8 mouse cellular contexts compared by ENCODE assay signal in the genomic region with DNA sequence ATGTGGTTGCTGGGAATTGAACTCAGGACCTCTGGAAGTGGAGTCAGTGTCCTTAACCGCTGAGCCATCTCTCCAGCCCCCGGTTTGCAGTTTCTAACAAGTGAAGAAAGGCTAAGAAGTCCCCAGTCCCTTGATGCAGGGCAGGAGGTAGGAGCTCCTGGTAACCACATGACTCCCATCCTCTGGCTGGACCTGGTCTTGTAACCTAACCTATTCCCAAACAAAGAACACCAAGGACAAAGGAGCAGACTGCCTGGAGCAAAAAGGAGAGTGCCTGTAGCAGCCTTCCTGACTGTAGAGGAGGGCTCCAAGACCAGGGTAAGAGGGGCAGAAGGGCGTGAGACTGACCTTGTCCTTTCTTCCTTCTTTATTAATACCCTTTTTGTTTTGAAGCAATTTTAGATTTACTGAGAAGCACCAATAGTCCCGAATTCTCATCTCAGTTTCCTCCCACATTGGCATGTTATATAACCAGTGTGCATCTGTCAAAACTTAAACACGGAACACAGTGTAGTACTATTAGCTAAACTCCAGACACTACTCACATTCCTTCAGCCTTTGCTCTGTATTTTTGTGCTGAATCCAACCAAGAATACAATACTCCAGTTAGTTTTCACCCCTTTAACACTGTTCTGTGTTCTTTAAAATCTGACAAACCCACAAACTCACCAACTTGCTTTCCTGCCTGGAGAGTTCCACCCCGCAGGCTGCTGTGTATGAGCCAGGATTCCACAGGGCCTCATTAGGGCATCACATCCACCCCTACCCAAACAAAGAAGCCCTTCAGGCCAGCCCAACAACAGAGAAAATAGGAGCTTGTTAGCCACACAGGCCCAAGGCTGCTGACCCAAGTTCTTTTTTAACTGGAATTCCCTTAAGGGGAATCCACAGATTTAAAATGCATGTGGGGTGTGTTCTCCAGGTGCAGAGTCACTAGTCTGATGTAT. TPM values are rescaled to one million over a fixed set of nuclear protein-coding genes. Genes with fewer than 3 reads are reported as not detected.
DNase-seq lines count a peak whose midpoint lies in the region; ATAC-seq and TF ChIP-seq lines count a peak whose summit lies in the region.

No protein-coding gene starts in this region.

- H3K9me3 ChIP-seq in kidney, postnatal 0 days (replicated peaks; ENCODE audit: low read length): no peaks in the 10 kb centered on the region
- no peaks in the 10 kb centered on the region for H3K9me3 ChIP-seq in embryonic facial prominence, embryonic 10.5 days
- H3K9me3 ChIP-seq in intestine, embryonic 16.5 days (ENCODE audit: control insufficient read depth, low read length): no peaks in the 10 kb centered on the region
- no peaks in the 10 kb centered on the region for H3K9me3 ChIP-seq in neural tube, embryonic 12.5 days

- TF ChIP-seq CTCF in kidney, postnatal 0 days (IDR thresholded peaks at IDR 0.05; ENCODE audit: low read depth): no peak
- TF ChIP-seq CTCF in lung, adult 2 months (IDR thresholded peaks at IDR 0.05; ENCODE audit: insufficient read depth, low read length): no peak

- peak overlapping the region; percentile 8; the same call in 1 of the 2 replicates for H3K27ac ChIP-seq in kidney, postnatal 0 days
- peak overlapping the region; percentile 87 for H3K27ac ChIP-seq in embryonic facial prominence, embryonic 10.5 days (replicated peaks)
- peak overlapping the region; percentile 31; the same call in 1 of the 2 replicates for H3K27ac ChIP-seq in intestine, embryonic 16.5 days (ENCODE audit: low read length)
- peak overlapping the region; percentile 42; the same call in 1 of the 2 replicates for H3K27ac ChIP-seq in neural tube, embryonic 12.5 days

- H3K4me2 ChIP-seq in kidney, postnatal 0 days (ENCODE audit: low read length): no peak overlapping the region
- no peak overlapping the region for H3K4me2 ChIP-seq in intestine, embryonic 16.5 days (ENCODE audit: low read depth, low read length)
- H3K4me2 ChIP-seq in neural tube, embryonic 12.5 days (replicated peaks): peak overlapping the region; percentile 4; the same call in 1 of the 2 replicates

- H3K27me3 ChIP-seq in kidney, postnatal 0 days (ENCODE audit: insufficient read depth, low read length): no peaks in the 10 kb centered on the region
- no peaks in the 10 kb centered on the region for H3K27me3 ChIP-seq in embryonic facial prominence, embryonic 10.5 days (replicated peaks; ENCODE audit: low read depth, poor library complexity, severe bottlenecking)
- no peaks in the 10 kb centered on the region for H3K27me3 ChIP-seq in intestine, embryonic 16.5 days (replicated peaks; ENCODE audit: control insufficient read depth, insufficient read depth, low read length)
- no peaks in the 10 kb centered on the region for H3K27me3 ChIP-seq in neural tube, embryonic 12.5 days (replicated peaks)

- WGBS in kidney, postnatal 0 days: 67% methylated on average over 6 of the region's 6 CpGs
- 43% methylated on average over 6 of the region's 6 CpGs for WGBS in embryonic facial prominence, embryonic 10.5 days
- WGBS in intestine, embryonic 16.5 days: 64% methylated on average over 6 of the region's 6 CpGs
- WGBS in neural tube, embryonic 12.5 days: 66% methylated on average over 6 of the region's 6 CpGs
- 81% methylated on average over 6 of the region's 6 CpGs for WGBS in lung, adult 2 months

- ATAC-seq in kidney, postnatal 0 days (replicated peaks; ENCODE audit: low FRiP score, low read depth): no peak
- ATAC-seq in intestine, embryonic 16.5 days: no peak
- ATAC-seq in neural tube, embryonic 12.5 days (ENCODE audit: low FRiP score, low read depth): peak; percentile 63; the same call in 1 of the 2 replicates
- no peak for ATAC-seq in erythroid progenitor cell, adult 5-6 weeks (replicated peaks; ENCODE audit: low FRiP score, poor library complexity, severe bottlenecking)
- ATAC-seq in megakaryocyte, adult 5-6 weeks (ENCODE audit: poor library complexity, severe bottlenecking): no peak

- no peaks in the 10 kb centered on the region for H3K36me3 ChIP-seq in kidney, postnatal 0 days (ENCODE audit: insufficient read depth, low read length)
- H3K36me3 ChIP-seq in embryonic facial prominence, embryonic 10.5 days (replicated peaks): no peaks in the 10 kb centered on the region
- no peaks in the 10 kb centered on the region for H3K36me3 ChIP-seq in intestine, embryonic 16.5 days (ENCODE audit: control insufficient read depth, insufficient read depth, low read length)
- no peaks in the 10 kb centered on the region for H3K36me3 ChIP-seq in neural tube, embryonic 12.5 days

- no peak overlapping the region for H3K9ac ChIP-seq in kidney, postnatal 0 days (ENCODE audit: low read depth, low read length)
- no peak overlapping the region for H3K9ac ChIP-seq in intestine, embryonic 16.5 days (ENCODE audit: low read depth, low read length)
- H3K9ac ChIP-seq in neural tube, embryonic 12.5 days: no peak overlapping the region

- peaks cover 13% of the 10 kb centered on the region; the same call in 1 of the 2 replicates for H3K4me1 ChIP-seq in kidney, postnatal 0 days (replicated peaks; ENCODE audit: insufficient read depth, low read length)
- H3K4me1 ChIP-seq in embryonic facial prominence, embryonic 10.5 days: peaks cover 66% of the 10 kb centered on the region
- peaks cover 22% of the 10 kb centered on the region for H3K4me1 ChIP-seq in intestine, embryonic 16.5 days (ENCODE audit: control insufficient read depth, insufficient read depth, low read length)
- peaks cover 23% of the 10 kb centered on the region for H3K4me1 ChIP-seq in neural tube, embryonic 12.5 days
- H3K4me1 ChIP-seq in lung, adult 2 months (ENCODE audit: control insufficient read depth, insufficient read depth, low read length): peaks cover 8% of the 10 kb centered on the region

- H3K4me3 ChIP-seq in kidney, postnatal 0 days (replicated peaks; ENCODE audit: low read depth, low read length): no peak overlapping the region
- H3K4me3 ChIP-seq in embryonic facial prominence, embryonic 10.5 days: no peak overlapping the region; the same call in 1 of the 2 replicates
- H3K4me3 ChIP-seq in intestine, embryonic 16.5 days (ENCODE audit: low read length): no peak overlapping the region
- no peak overlapping the region for H3K4me3 ChIP-seq in neural tube, embryonic 12.5 days
- H3K4me3 ChIP-seq in lung, adult 2 months (replicated peaks; ENCODE audit: extremely low read depth, low read depth, low read length): no peak overlapping the region

- no peak for DNase-seq in kidney, postnatal 0 days (ENCODE audit: low spot score)
- no peak for DNase-seq in kidney, postnatal 14 days
- DNase-seq in embryonic facial prominence, embryonic 10.5 days (ENCODE audit: low spot score): peak; percentile 60
- DNase-seq in lung, adult 2 months: no peak

- no peak for TF ChIP-seq POLR2A in lung, adult 2 months (IDR thresholded peaks at IDR 0.05; ENCODE audit: borderline replicate concordance, extremely low read depth, low read depth, low read length)

RNA-seq across cellular contexts. Expression of a gene that starts 58.7 kb away (rescaled TPM):
- polyA plus RNA-seq in kidney, postnatal 0 days (2015; fragmentation: Nextera tagmentation; extraction: Ambion mirVana): 27.9 and 29.9 TPM in 2 replicates
- 20.4 and 21.0 TPM in 2 replicates for polyA plus RNA-seq in embryonic facial prominence, embryonic 10.5 days (2016; fragmentation: Nextera tagmentation; extraction: Ambion mirVana)
- 29.6 and 33.8 TPM in 2 replicates for polyA plus RNA-seq in intestine, embryonic 16.5 days (2015; fragmentation: Nextera tagmentation; extraction: Ambion mirVana)
- 43.3 and 46.7 TPM in 2 replicates for polyA plus RNA-seq in neural tube, embryonic 12.5 days (2016; fragmentation: Nextera tagmentation; extraction: Ambion mirVana)
- total RNA-seq in erythroid progenitor cell, adult 5-6 weeks (2015; ENCODE audit: low replicate concordance): 3.8 and 9.7 TPM in 2 replicates
- total RNA-seq in erythroid progenitor cell, adult 5-6 weeks (2017; ENCODE audit: low replicate concordance): 3.6 and 3.9 TPM in 2 replicates
- polyA plus RNA-seq in lung, adult 2 months (2012; rRNA removed): 98.4 and 99.3 TPM in 2 replicates
- 6.0 and 6.3 TPM in 2 replicates for total RNA-seq in megakaryocyte, adult 5-6 weeks (2015)
- total RNA-seq in megakaryocyte, adult 5-6 weeks (2017): 4.3 and 6.1 TPM in 2 replicates

RNA-seq across cellular contexts. Expression of a gene that starts 59.2 kb away (rescaled TPM):
- polyA plus RNA-seq in kidney, postnatal 0 days (2015; fragmentation: Nextera tagmentation; extraction: Ambion mirVana): 2.1 and 2.2 TPM in 2 replicates
- polyA plus RNA-seq in embryonic facial prominence, embryonic 10.5 days (2016; fragmentation: Nextera tagmentation; extraction: Ambion mirVana): 1.2 and 1.6 TPM in 2 replicates
- 1.9 and 2.2 TPM in 2 replicates for polyA plus RNA-seq in intestine, embryonic 16.5 days (2015; fragmentation: Nextera tagmentation; extraction: Ambion mirVana)
- polyA plus RNA-seq in neural tube, embryonic 12.5 days (2016; fragmentation: Nextera tagmentation; extraction: Ambion mirVana): 1.9 and 2.6 TPM in 2 replicates
- total RNA-seq in erythroid progenitor cell, adult 5-6 weeks (2015; ENCODE audit: low replicate concordance): not detected in 2 replicates
- not detected in 2 replicates for total RNA-seq in erythroid progenitor cell, adult 5-6 weeks (2017; ENCODE audit: low replicate concordance)
- polyA plus RNA-seq in lung, adult 2 months (2012; rRNA removed): 10.9 and 17.7 TPM in 2 replicates
- total RNA-seq in megakaryocyte, adult 5-6 weeks (2015): 0.16 TPM in 1 of 2 replicates, not detected in the other
- total RNA-seq in megakaryocyte, adult 5-6 weeks (2017): 0.11 and 0.98 TPM in 2 replicates

Comparison
In these comparisons a context has a peak if more than half of its experiments do, and no peak if none do; other contexts are left out.
1. H3K27ac ChIP-seq: peak in every context shown above with its lines; median percentile 87 in embryonic facial prominence, embryonic 10.5 days; 42 in neural tube, embryonic 12.5 days; 31 in intestine, embryonic 16.5 days; 8 in kidney, postnatal 0 days.